Mouse (Mus musculus): Measurements from ENCODE around the gene Rexo2.

- TF ChIP-seq CTCF (IDR thresholded peaks at IDR 0.05; ENCODE audit: control insufficient read depth, insufficient read depth, insufficient replicate concordance, low read depth, low read length): no peak
- no peak for TF ChIP-seq POLR2A (IDR thresholded peaks at IDR 0.05; ENCODE audit: control insufficient read depth, low read depth, low read length)
Observed at GRCm38 (mm10) chr9:48455961-48456360, 24.5 kb downstream of the Rexo2 start.

All from testis, adult 2 months (tissue).